Mouse (Mus musculus) embryo, embryonic 10.5 days (tissue): ENCODE measurements at regions not wholly inside any gene's neighbourhood (a gene's known extent, or its start where the extent isn't known, plus 50 kb on each side); places are given as distances from the start of the nearest gene placed in this dataset.

Experiments used
- DNase-seq: peaks from one replicate; pipeline ENCODE4 v3.0.0-alpha.2; 2015; ENCODE audit warnings: low spot score

GRCm38 (mm10) chr14:76868831-76869230, 167.7 kb upstream of the Ccdc122 start:
- DNase-seq, result no peak

- no peak for DNase-seq
Measured at GRCm38 (mm10) chr14:76868131-76868530, 168.4 kb upstream of the Ccdc122 start.

- no peak for DNase-seq
Measured at GRCm38 (mm10) chr14:76864664-76865063, 171.9 kb upstream of the Ccdc122 start.

- no peak for DNase-seq
Measured at GRCm38 (mm10) chr14:76863035-76863706, 173.4 kb upstream of the Ccdc122 start.

GRCm38 (mm10) chr14:76858396-76858795, 178.2 kb upstream of the Ccdc122 start:
- no peak for DNase-seq

- DNase-seq, result no peak
Measured at GRCm38 (mm10) chr14:76857196-76857773, 179.3 kb upstream of the Ccdc122 start.

GRCm38 (mm10) chr14:76856591-76856990, 180.0 kb upstream of the Ccdc122 start:
- no peak for DNase-seq

- no peak for DNase-seq
Measured at GRCm38 (mm10) chr14:76854965-76855364, 181.6 kb upstream of the Ccdc122 start.

- DNase-seq, result no peak
Measured at GRCm38 (mm10) chr14:76851473-76852214, 184.9 kb upstream of the Ccdc122 start.

GRCm38 (mm10) chr14:76850641-76851040, 185.9 kb upstream of the Ccdc122 start:
- no peak for DNase-seq

- DNase-seq, result no peak
Measured at GRCm38 (mm10) chr14:76850051-76850450, 186.5 kb upstream of the Ccdc122 start.

GRCm38 (mm10) chr14:76849636-76850035, 186.9 kb upstream of the Ccdc122 start:
- DNase-seq, result no peak

- DNase-seq, result no peak
Measured at GRCm38 (mm10) chr14:76849071-76849470, 187.5 kb upstream of the Ccdc122 start.

- DNase-seq, result no peak
Measured at GRCm38 (mm10) chr14:76845706-76846105, 190.9 kb upstream of the Ccdc122 start.

- no peak for DNase-seq
Measured at GRCm38 (mm10) chr14:76844717-76845116, 191.9 kb upstream of the Ccdc122 start.

- no peak for DNase-seq
Measured at GRCm38 (mm10) chr14:76837583-76838220, 198.9 kb upstream of the Ccdc122 start.

GRCm38 (mm10) chr14:76836926-76837516, 199.6 kb upstream of the Ccdc122 start:
- DNase-seq, result no peak

- DNase-seq, result no peak
Measured at GRCm38 (mm10) chr14:76836271-76836670, 200.3 kb upstream of the Ccdc122 start.

GRCm38 (mm10) chr14:76834084-76834483, 202.5 kb upstream of the Ccdc122 start:
- no peak for DNase-seq

GRCm38 (mm10) chr14:76829161-76829510, 207.4 kb upstream of the Ccdc122 start:
- DNase-seq, result no peak

- DNase-seq, result no peak
Measured at GRCm38 (mm10) chr14:76828453-76829160, 208.0 kb upstream of the Ccdc122 start.

- no peak for DNase-seq
Measured at GRCm38 (mm10) chr14:76824066-76824465, 212.5 kb upstream of the Ccdc122 start.
